Mouse (Mus musculus) left cerebral cortex, adult 9 months (tissue): ENCODE measurements around the gene Lta.

ENCODE experiments used
- DNase-seq, 2 experiments: peaks; one replicate each; pipeline ENCODE4 v3.0.0; 2022; ENCODE audit warnings: low spot score in 2 of 2

Gene Lta

GRCm38 (mm10) chr17:35204494-35205379 is at the start of gene Lta:
Lta (minus strand) TSS chr17:35205351.
- DNase-seq = no peak

DNA sequence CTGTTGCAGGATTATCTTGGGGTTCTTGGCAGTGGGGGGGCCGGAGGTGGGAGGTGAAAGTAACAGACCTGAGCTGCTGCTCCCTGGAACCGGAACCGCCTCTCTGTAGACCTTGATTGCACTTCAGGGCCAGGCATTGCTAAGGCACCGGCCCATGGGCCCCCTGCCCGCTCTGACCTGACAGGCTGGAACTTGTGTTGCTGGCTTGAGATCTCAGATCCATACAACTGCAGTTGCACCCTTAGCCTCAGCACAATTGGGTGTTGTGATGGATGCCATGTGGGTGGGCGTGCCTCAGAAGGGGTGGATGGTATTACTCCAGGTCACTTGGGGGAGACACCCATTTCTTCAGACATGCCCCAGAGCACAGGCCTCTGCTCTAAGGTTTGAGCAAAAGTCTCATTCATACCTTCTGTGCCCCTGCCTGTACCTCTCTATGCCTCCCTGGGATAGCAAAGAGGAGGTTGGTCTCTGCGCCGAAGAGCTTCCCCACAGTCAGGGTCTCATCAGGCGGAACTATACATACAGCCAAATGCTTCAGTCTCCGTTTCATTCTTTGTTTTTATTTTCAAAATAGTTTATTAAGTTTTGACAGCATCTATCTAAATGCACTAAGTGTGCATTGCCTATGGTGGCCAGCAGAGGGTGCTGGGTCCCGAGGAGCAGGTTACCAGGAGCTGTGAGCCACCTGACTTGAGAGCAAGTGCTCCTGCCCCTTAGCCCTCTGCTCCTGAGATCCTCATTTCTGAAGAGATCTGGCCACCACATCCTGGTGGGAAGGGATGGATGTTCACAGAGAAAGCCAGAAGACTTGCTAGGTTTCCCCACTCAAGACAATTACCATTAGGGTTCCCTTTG is 49.3 kb upstream of the Lta start:
- DNase-seq = peak in 1 of 2 experiments; percentile 59

DNA sequence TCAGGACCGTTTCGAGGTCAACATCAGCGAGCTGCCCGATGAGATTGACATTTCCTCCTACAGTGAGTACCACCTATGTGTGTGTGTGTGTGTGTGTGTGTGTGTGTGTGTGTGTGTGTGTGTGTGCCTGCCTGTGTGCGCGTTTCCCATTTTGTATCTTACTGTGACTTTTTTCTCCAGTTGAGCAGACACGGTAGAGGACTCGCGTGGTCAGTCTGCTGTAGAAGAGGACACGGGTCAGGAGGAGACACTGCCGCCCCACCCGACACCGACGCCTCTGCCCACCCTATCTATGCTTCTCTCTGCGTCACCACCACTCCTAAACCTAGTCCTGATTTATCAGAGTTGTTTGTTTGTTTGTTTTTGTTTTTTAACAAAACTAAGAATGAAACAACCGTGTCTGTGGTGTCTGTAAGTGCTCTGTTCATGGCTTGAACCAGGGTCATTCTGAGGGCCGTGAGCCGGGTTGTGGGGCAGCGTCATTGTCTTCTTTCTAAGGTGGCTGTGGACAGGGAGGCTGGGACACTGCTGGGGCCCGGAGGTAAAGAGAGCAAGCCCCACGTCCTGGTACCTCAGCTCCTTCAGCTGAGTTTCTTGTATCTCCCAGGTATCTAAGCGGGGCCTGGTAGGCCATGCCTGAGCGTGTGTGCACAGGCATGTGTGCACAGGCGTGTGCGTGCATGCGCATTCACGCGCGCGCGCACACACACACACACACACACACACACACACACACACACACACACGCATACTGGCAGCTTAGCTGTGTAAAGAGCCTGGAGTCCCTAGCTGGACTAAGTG is 48.3 kb upstream of the Lta start:
- no peak for DNase-seq

DNA sequence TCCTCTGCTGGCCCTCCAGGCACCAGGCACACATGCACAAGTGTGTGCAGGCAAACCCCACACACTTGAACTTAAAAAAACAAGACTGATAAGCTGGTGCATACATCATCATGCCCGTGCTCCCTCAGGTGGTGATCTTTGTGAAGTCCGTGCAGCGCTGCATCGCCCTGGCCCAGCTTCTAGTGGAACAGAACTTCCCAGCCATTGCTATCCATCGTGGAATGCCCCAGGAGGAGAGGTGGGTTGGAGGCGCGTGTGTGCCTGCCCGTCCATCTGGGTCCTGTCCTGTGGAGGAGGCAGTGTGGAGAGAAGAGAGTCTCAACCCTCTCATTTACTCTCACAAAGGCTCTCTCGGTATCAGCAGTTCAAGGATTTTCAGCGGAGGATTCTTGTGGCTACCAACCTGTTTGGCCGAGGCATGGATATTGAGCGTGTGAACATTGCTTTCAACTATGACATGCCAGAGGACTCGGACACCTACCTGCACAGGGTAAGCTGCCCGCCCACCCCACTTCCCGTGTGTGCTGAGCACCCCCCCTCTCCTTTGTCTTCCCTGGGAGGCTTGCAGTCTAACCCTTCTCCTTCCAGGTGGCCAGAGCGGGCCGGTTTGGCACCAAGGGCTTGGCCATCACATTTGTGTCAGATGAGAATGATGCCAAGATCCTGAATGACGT is 47.6 kb upstream of the Lta start:
- no peak for DNase-seq

DNA sequence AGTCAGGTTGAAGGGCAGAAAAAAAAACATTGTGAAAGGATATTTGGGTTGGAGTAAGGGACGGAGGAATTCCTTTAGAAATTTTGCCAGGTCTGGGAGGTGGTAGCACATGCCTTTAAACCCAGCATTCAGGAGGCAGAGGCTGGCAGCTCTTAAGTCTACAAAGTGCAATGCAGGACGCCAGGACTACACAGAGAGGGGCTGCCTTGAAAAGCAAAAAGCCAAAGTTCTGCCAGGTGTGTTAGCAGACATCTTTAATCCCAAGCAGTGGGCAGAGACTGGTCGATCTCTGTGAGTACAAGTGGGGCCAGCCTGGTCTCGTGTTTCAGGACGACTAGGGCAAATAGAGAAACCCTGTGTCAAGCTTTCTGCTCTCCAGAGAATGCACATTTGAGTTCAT is 46.8 kb upstream of the Lta start:
- no peak for DNase-seq

- no peak for DNase-seq
Measured at GRCm38 (mm10) chr17:35251162-35251719, 46.1 kb upstream of the Lta start.

DNA sequence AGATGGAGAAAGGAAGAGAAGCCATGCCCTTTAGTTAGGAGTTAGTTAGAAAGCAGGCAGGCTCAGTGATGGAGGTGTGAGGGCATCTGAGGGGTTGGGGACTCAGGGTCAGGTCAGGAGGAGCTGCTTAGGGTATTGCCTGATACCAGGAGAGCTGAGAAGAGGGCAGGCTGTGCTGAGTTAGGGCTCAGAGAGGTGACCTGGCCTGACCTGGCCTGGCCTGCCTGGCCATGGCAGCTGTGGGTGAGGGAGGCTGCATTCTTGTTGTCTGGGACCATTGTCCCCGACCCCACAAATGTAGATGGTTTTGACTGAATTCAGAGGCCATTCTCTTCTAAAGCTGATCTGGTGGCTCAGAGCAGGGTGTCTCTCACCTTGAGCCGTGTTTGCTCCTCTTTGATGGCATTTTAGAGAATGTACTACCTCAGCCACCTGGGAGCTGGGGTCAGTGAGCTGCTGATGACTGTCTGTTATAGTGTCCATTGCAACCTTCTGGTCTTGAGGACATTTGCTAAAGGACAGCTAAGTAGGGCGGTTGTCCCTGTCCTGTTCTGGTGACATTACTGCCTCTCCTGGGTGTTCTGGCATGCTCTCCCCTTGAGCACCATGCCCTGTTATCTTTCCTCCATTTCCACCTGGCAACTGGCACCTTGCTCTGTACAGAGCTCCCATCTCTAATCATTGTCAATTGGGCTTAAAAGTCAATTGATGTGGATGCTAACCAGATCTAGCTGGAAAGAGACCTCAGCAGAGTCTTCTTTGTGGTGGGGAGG is 45.4 kb upstream of the Lta start:
- no peak for DNase-seq

DNA sequence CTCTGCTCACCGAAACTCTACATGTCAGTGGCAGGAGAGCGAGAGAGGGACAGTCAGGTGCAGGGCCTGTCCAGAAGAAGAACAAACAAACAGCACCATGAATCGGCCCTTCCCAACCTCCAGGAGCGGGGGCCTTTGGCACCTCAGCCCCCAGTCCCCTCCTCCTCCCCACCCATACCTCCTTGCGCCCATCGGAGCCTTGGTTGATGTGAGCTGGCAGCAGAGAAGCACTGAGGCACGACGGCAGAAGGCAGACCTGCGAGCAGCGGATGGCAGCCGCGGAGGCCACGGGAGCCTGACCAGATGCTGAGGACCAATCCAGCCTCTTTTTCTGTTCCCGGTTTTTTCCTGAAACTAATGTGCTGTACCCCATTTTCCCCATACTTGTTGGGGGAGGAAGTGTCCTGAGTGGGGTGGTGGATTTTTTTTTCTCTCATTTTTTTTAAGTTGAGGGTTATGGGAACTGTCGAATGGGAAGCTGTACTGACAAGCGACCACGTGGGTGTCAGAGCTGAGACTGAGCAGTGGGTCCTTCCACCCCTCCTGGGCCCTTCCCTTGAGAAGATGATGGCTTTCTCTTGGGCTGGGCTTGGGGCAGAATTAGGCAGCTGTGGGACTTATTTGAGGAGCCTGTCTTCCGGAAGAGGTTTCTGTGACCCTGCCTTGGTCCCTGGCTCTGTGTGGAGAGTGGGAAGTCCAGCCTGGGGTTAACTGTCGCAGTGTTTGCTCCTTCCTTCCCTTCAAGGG is 44.5 kb upstream of the Lta start:
- no peak for DNase-seq

DNA sequence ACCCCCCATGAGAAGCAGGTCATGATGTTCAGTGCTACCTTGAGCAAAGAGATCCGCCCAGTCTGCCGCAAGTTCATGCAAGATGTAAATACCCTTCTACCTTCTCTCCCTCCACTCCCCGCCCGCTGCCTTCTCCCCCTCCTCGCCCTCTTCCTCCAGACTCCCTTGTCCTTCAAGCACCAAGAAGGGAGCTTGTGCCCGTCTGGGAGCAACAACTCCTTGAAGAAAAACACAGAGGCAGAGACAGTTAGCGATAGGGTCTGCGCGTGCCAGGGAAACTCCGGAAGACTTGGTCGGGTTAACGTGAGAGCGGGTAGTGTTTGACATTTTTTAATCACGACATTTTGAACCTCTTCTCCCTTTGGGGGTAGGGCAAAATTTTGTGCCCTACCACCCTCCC is 43.8 kb upstream of the Lta start:
- DNase-seq = no peak

GRCm38 (mm10) chr17:35247144-35247543 is 42.0 kb upstream of the Lta start:
- DNase-seq = no peak

DNA sequence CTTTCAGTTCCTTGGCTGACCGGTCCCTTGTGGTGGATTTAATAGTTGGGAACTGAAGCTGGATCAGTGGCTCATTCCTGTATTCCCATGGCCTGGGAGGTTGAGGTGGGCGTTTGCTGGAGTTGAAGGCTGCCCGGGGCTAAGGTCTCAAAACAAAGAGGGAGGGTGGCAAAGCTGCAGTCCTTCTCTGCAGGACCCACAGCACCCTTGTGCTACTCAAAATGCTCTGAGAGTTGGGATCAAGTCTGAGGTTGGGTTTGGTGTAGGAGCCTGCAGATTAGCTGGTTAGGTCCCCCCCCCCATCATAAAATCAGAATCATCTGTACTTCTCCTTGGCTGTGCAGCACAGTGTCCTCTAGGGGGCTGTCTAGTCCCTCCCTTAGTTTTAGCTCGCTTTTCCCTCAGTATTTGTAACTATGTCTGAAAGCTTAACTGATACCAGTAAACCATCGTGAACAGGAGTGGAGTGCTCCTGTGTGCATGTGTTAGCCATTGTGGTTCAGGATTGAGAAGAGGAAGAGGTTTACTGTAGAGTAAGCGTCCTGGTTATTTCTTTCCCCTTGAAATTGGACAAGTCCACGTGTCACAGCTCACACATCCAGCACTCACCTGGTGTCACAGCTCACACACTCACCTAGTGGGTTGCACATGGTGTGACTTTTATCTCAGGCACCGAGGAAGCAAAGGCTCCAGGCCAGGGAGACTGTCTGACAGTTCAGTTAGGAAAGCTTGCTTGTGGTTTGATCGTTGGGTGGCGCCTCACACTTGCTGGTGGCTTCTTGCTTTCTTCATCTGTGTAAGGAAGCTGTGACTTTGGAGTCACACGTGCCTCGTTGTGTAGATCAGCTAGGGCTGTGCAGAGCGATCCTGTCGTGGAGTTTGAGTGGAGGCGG is 40.8 kb upstream of the Lta start:
- DNase-seq = no peak

GRCm38 (mm10) chr17:35244999-35245398 is 39.8 kb upstream of the Lta start:
- no peak for DNase-seq

GRCm38 (mm10) chr17:35243086-35243485 is 37.9 kb upstream of the Lta start:
- peak in 1 of 2 experiments; percentile 64 for DNase-seq

GRCm38 (mm10) chr17:35242015-35242941 is 37.1 kb upstream of the Lta start:
- peak in 1 of 2 experiments; percentile 68 for DNase-seq

DNA sequence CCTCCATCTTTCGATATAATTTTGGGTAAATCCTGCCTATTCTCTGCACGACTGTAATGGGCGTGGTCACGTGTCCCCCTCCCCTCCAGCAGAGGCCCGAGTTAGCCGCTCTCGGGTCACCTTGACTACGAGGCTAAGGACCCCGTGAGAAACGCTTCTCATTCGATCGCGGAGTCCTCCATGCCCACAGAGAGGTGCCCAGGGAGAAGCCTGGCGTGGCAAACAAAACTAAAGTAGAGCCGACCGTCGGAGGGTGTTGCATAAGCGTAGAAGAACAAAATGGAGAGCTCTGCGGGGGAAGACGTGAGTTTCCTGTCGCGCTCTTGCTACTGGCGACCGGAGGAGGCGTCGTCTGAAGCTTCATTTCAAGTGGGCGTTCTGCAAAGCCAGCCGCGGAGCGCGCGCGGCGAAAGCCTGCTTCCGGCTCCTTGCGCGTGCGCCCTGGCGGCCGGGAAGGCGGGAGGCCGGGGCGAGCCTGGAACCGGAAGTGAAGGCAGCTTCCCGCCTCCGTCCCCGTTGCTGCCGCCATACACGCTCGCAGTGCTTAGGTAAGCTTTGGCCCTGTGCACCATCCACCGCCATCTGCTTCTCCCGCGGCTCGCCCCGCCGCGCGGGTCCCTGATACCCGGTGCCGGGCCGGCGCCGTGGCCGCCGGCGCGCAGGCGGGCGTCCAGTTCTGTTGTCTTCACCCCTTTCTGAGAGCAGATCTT is 36.3 kb upstream of the Lta start, which contains the start of gene Ddx39b:
Gene Ddx39b (plus strand): TSS at position 442 of the 710 bp plus-strand sequence.
- peak; percentile 95 to 97 for DNase-seq
